8 mouse cellular contexts compared by ENCODE assay signal in the genomic region with DNA sequence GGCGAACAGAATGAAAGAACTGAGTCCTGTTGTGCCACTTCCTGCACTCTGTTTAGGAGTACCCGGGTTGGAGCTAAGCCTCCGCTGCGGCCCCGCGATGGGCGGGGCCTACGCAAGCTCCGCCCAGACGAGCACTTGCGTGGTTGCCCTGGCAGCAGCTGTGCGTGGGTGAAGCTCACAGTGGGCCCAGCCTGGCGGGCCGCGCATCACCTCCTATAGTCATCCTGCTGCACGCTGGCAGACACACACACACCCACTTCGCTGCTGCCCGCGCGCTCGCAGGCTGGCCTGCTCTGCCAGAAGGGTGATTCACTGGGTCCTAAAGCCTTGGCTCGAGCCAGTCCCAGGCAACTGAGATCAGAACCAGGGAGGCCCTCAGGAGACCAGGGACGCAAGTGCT. TPM values are rescaled to one million over a fixed set of nuclear protein-coding genes. Genes with fewer than 3 reads are reported as not detected.
DNase-seq lines count a peak whose midpoint lies in the region; ATAC-seq lines count a peak whose summit lies in the region.

No protein-coding gene starts in this region.

- peak; percentile 54 for ATAC-seq in activated CD4-positive, CD25-positive, alpha-beta regulatory T cell, adult 4 months
- ATAC-seq in hematopoietic stem cell, adult 5-6 weeks (replicated peaks in 1 of 2; ENCODE audit: insufficient read depth in 1 of 2, low FRiP score in 2 of 2, low TSS enrichment in 1 of 2, low read depth in 1 of 2, poor library complexity in 2 of 2, severe bottlenecking in 2 of 2): peak; percentile 99 to 100
- ATAC-seq in liver, embryonic 16.5 days (ENCODE audit: low read depth): peak; percentile 81
- peak; percentile 100 for ATAC-seq in neural tube, embryonic 15.5 days (ENCODE audit: low FRiP score)

- H3K27ac ChIP-seq in liver, embryonic 16.5 days (ENCODE audit: low read length): no peak overlapping the region
- H3K27ac ChIP-seq in neural tube, embryonic 15.5 days (replicated peaks): peak overlapping the region; percentile 75

- WGBS in liver, embryonic 16.5 days (ENCODE audit: insufficient replicate concordance): 2% methylated on average over 23 of the region's 23 CpGs
- under 1% methylated on average over 23 of the region's 23 CpGs for WGBS in neural tube, embryonic 15.5 days

- no peaks in the 10 kb centered on the region for H3K27me3 ChIP-seq in liver, embryonic 16.5 days (ENCODE audit: control insufficient read depth, insufficient read depth, low read depth, low read length)
- no peaks in the 10 kb centered on the region for H3K27me3 ChIP-seq in neural tube, embryonic 15.5 days (replicated peaks)

- peak overlapping the region; percentile 35 for H3K4me3 ChIP-seq in liver, embryonic 16.5 days (ENCODE audit: low read depth, low read length)
- H3K4me3 ChIP-seq in neural tube, embryonic 15.5 days (replicated peaks): peak overlapping the region; percentile 53

- no peaks in the 10 kb centered on the region for H3K9me3 ChIP-seq in liver, embryonic 16.5 days (replicated peaks; ENCODE audit: control insufficient read depth, low read length)
- no peaks in the 10 kb centered on the region for H3K9me3 ChIP-seq in neural tube, embryonic 15.5 days (replicated peaks)

- no peaks in the 10 kb centered on the region for H3K4me1 ChIP-seq in liver, embryonic 16.5 days (ENCODE audit: control insufficient read depth, low read depth, low read length)
- 0 out of 2 replicates have a peak, but pooled peaks cover 3% of the 10 kb centered on the region for H3K4me1 ChIP-seq in neural tube, embryonic 15.5 days

- no peak overlapping the region for H3K9ac ChIP-seq in liver, embryonic 16.5 days (ENCODE audit: low read depth, low read length)
- peak overlapping the region; percentile 37 for H3K9ac ChIP-seq in neural tube, embryonic 15.5 days (replicated peaks)

- DNase-seq in cerebellum, postnatal 10 days: peak; percentile 93 to 95
- DNase-seq in frontal cortex, postnatal 10 days (ENCODE audit: low spot score in 2 of 2): peak; percentile 86 to 91
- peak; percentile 89 to 94 for DNase-seq in layer of hippocampus, adult 18-20 months (ENCODE audit: low spot score in 2 of 2)
- DNase-seq in thymus, postnatal 25 days: peak; percentile 11

- peak overlapping the region; percentile 55 for H3K4me2 ChIP-seq in liver, embryonic 16.5 days (ENCODE audit: low read depth, low read length)
- peak overlapping the region; percentile 66 for H3K4me2 ChIP-seq in neural tube, embryonic 15.5 days

- H3K36me3 ChIP-seq in liver, embryonic 16.5 days (ENCODE audit: control insufficient read depth, insufficient read depth): no peaks in the 10 kb centered on the region
- no peaks in the 10 kb centered on the region for H3K36me3 ChIP-seq in neural tube, embryonic 15.5 days

RNA-seq across cellular contexts. Expression of gene Ankef1, which starts 30.3 kb away (rescaled TPM):
- polyA plus RNA-seq in activated CD4-positive, CD25-positive, alpha-beta regulatory T cell, adult 4 months (2017; shearing (Covaris generic)): not detected
- total RNA-seq in hematopoietic stem cell, adult 5-6 weeks (2017): 0.25 and 0.99 TPM in 2 replicates
- total RNA-seq in layer of hippocampus, adult 18-20 months (2021): 1 to 10 TPM; 1.9 to 2.3 TPM
- polyA plus RNA-seq in liver, embryonic 16.5 days (2015; fragmentation: Nextera tagmentation; extraction: Ambion mirVana): not detected in 2 replicates
- polyA plus RNA-seq in neural tube, embryonic 15.5 days (2015; fragmentation: Nextera tagmentation; extraction: Ambion mirVana): 0.78 and 0.90 TPM in 2 replicates

Comparison
In these comparisons a context has a peak if more than half of its experiments do, and no peak if none do; other contexts are left out.
1. DNase-seq: peak in every context shown above with its lines; median percentile 94 in cerebellum, postnatal 10 days; 92 in layer of hippocampus, adult 18-20 months; 88 in frontal cortex, postnatal 10 days; 11 in thymus, postnatal 25 days.